Mouse (Mus musculus) neural tube, embryonic 11.5 days (tissue): ENCODE results near the gene Tnks1bp1. TPM values are rescaled to one million over a fixed set of nuclear protein-coding genes. Genes with fewer than 3 reads are reported as not detected.

Source experiments
- ATAC-seq: fragments of 200-750 bp; cut with Nextera tagmentation; 2 replicates; pipeline ENCODE4 v1.8.0; 2017; ENCODE audit warnings: moderate number of reproducible peaks, mild to moderate bottlenecking, moderate TSS enrichment, moderate library complexity; ENCODE audit not compliant: insufficient read depth, low FRiP score, low TSS enrichment
- DNase-seq: peaks from one replicate; pipeline ENCODE4 v3.0.0-alpha.2; 2015; ENCODE audit warnings: low spot score
- H3K27ac ChIP-seq: fragments of 300-500 bp; sonication (generic); 2 replicates; pipeline ENCODE4 v1.5.1; 2014; ENCODE audit warnings: low read depth, mild to moderate bottlenecking, low read length
- H3K27me3 ChIP-seq: fragments of 300-500 bp; sonication (generic); 2 replicates; pipeline ENCODE4 v1.6.1; 2014; ENCODE audit warnings: mild to moderate bottlenecking, low read length, mixed read lengths; ENCODE audit not compliant: control insufficient read depth, insufficient read depth
- H3K36me3 ChIP-seq: fragments of 300-500 bp; sonication (generic); 2 replicates; pipeline ENCODE4 v1.6.1; 2014; ENCODE audit warnings: mild to moderate bottlenecking, low read length, moderate library complexity, mixed read lengths; ENCODE audit not compliant: control insufficient read depth, insufficient read depth
- H3K4me1 ChIP-seq: fragments of 300-500 bp; sonication (generic); 2 replicates; pipeline ENCODE4 v1.6.1; 2014; ENCODE audit warnings: low read length, mixed read lengths; ENCODE audit not compliant: control insufficient read depth, insufficient read depth
- H3K4me2 ChIP-seq: fragments of 300-500 bp; sonication (generic); 2 replicates; pipeline ENCODE4 v1.6.1; 2014; ENCODE audit warnings: low read depth, mild to moderate bottlenecking, moderate library complexity
- H3K4me3 ChIP-seq: fragments of 300-500 bp; sonication (generic); 2 replicates; pipeline ENCODE4 v1.5.1; 2014; ENCODE audit warnings: low read depth, low read length
- H3K9ac ChIP-seq: fragments of 300-500 bp; sonication (generic); 2 replicates; pipeline ENCODE4 v1.6.1; 2014; ENCODE audit warnings: mild to moderate bottlenecking, low read length
- H3K9me3 ChIP-seq: fragments of 300-500 bp; sonication (generic); 2 replicates; pipeline ENCODE4 v1.6.1; 2016; ENCODE audit warnings: low read length; ENCODE audit not compliant: control insufficient read depth
- WGBS: fragments of 180-500 bp; shearing (Covaris S2); extraction: QIAGEN DNeasy Blood & Tissue Kit; methylation state at CpG from one replicate; pipeline ENCODE4 v1.1.7; 2014; 5-methylcytosine and 5-hydroxymethylcytosine counted together
- polyA plus RNA-seq: library from polyadenylated mRNA; unstranded; fragments of >200 nt; fragmentation: Nextera tagmentation; extraction: Ambion mirVana; gene quantifications from 2 replicates; pipeline ENCODE4 v1.2.1, GENCODE M21; 2014

Gene Tnks1bp1
- polyA plus RNA-seq, 1 experiment from 2014 or later = 5.8 TPM

- H3K36me3 ChIP-seq = no peaks in the 10 kb centered on the region
- 62% methylated on average over 9 of the region's 9 CpGs for WGBS
- H3K27me3 ChIP-seq = no peaks in the 10 kb centered on the region
- no peak for DNase-seq
- no peak for ATAC-seq
- H3K4me3 ChIP-seq = no peak overlapping the region
- H3K9ac ChIP-seq = no peak overlapping the region
- no peaks in the 10 kb centered on the region for H3K9me3 ChIP-seq
- no peak overlapping the region for H3K4me2 ChIP-seq
- H3K4me1 ChIP-seq = no peaks in the 10 kb centered on the region
- H3K27ac ChIP-seq = no peak overlapping the region
Observed at GRCm38 (mm10) chr2:85011906-85012604, 35.8 kb upstream of the Tnks1bp1 start.

GRCm38 (mm10) chr2:85012679-85013078 lies 35.1 kb upstream of the Tnks1bp1 start:
- DNase-seq = no peak
- Histone ChIP-seq H3K9me3 (no peaks in the 10 kb centered on the region), H3K9ac (no peak overlapping the region), H3K27ac (no peak overlapping the region), H3K4me3 (no peak overlapping the region), H3K36me3 (no peaks in the 10 kb centered on the region), H3K27me3 (no peaks in the 10 kb centered on the region), H3K4me2 (no peak overlapping the region), H3K4me1 (no peaks in the 10 kb centered on the region)
- no peak for ATAC-seq
- WGBS = 90% methylated on average over 14 of the region's 14 CpGs

- WGBS = 85% methylated on average over 5 of the region's 5 CpGs
- H3K27me3 ChIP-seq = no peaks in the 10 kb centered on the region
- no peak overlapping the region for H3K4me2 ChIP-seq
- no peak overlapping the region for H3K9ac ChIP-seq
- DNase-seq (no peak), ATAC-seq (no peak)
- no peaks in the 10 kb centered on the region for H3K36me3 ChIP-seq
- H3K27ac ChIP-seq = no peak overlapping the region
- H3K4me3 ChIP-seq = no peak overlapping the region
- no peaks in the 10 kb centered on the region for H3K4me1 ChIP-seq
- H3K9me3 ChIP-seq = no peaks in the 10 kb centered on the region
Observed at GRCm38 (mm10) chr2:85013826-85014587, 33.8 kb upstream of the Tnks1bp1 start.

GRCm38 (mm10) chr2:85014588-85014982 lies 33.2 kb upstream of the Tnks1bp1 start:
- no peak for DNase-seq
- no peak overlapping the region for H3K9ac ChIP-seq
- no peak overlapping the region for H3K4me2 ChIP-seq
- H3K9me3 ChIP-seq = no peaks in the 10 kb centered on the region
- H3K27ac ChIP-seq = no peak overlapping the region
- ATAC-seq = peak; percentile 9; the same call in 1 of the 2 replicates
- H3K36me3 ChIP-seq = no peaks in the 10 kb centered on the region
- H3K4me1 ChIP-seq = no peaks in the 10 kb centered on the region
- H3K27me3 ChIP-seq = no peaks in the 10 kb centered on the region
- WGBS = 62% methylated on average over 3 of the region's 3 CpGs
- H3K4me3 ChIP-seq = no peak overlapping the region

GRCm38 (mm10) chr2:85022043-85022442 lies 25.8 kb upstream of the Tnks1bp1 start:
- Histone ChIP-seq H3K27me3 (no peaks in the 10 kb centered on the region), H3K9me3 (no peaks in the 10 kb centered on the region), H3K36me3 (no peaks in the 10 kb centered on the region), H3K4me1 (no peaks in the 10 kb centered on the region), H3K4me2 (no peak overlapping the region), H3K4me3 (no peak overlapping the region), H3K9ac (no peak overlapping the region), H3K27ac (no peak overlapping the region)
- 26% methylated on average over 4 of the region's 4 CpGs for WGBS
- DNase-seq (no peak), ATAC-seq (no peak)

GRCm38 (mm10) chr2:85026178-85026577 lies 21.6 kb upstream of the Tnks1bp1 start:
- no peak for DNase-seq
- H3K36me3 ChIP-seq = no peaks in the 10 kb centered on the region
- ATAC-seq = no peak
- H3K4me1 ChIP-seq = no peaks in the 10 kb centered on the region
- no peaks in the 10 kb centered on the region for H3K27me3 ChIP-seq
- no peak overlapping the region for H3K27ac ChIP-seq
- WGBS = 80% methylated on average over 3 of the region's 3 CpGs
- no peak overlapping the region for H3K4me2 ChIP-seq
- no peak overlapping the region for H3K9ac ChIP-seq
- no peaks in the 10 kb centered on the region for H3K9me3 ChIP-seq
- no peak overlapping the region for H3K4me3 ChIP-seq

- Histone ChIP-seq H3K9me3 (no peaks in the 10 kb centered on the region), H3K4me3 (no peak overlapping the region), H3K4me1 (no peaks in the 10 kb centered on the region), H3K27ac (no peak overlapping the region), H3K9ac (no peak overlapping the region), H3K4me2 (no peak overlapping the region), H3K36me3 (no peaks in the 10 kb centered on the region), H3K27me3 (no peaks in the 10 kb centered on the region)
- WGBS = 79% methylated on average over 5 of the region's 5 CpGs
- ATAC-seq (no peak), DNase-seq (no peak)
Observed at GRCm38 (mm10) chr2:85027281-85027680, 20.5 kb upstream of the Tnks1bp1 start.

- Histone ChIP-seq H3K9me3 (no peaks in the 10 kb centered on the region), H3K27ac (no peak overlapping the region), H3K4me1 (no peaks in the 10 kb centered on the region), H3K9ac (no peak overlapping the region), H3K36me3 (no peaks in the 10 kb centered on the region), H3K27me3 (no peaks in the 10 kb centered on the region), H3K4me3 (no peak overlapping the region), H3K4me2 (no peak overlapping the region)
- no peak for DNase-seq
- WGBS = 52% methylated on average over 6 of the region's 6 CpGs
- ATAC-seq = no peak
Observed at GRCm38 (mm10) chr2:85029897-85030296, 17.9 kb upstream of the Tnks1bp1 start.

- ATAC-seq (no peak), DNase-seq (no peak)
- H3K4me3 ChIP-seq = no peak overlapping the region
- H3K9ac ChIP-seq = no peak overlapping the region
- H3K27ac ChIP-seq = no peak overlapping the region
- H3K36me3 ChIP-seq = no peaks in the 10 kb centered on the region
- H3K27me3 ChIP-seq = no peaks in the 10 kb centered on the region
- no peak overlapping the region for H3K4me2 ChIP-seq
- no peaks in the 10 kb centered on the region for H3K9me3 ChIP-seq
- WGBS = 56% methylated on average over 6 of the region's 6 CpGs
- H3K4me1 ChIP-seq = no peaks in the 10 kb centered on the region
Observed at GRCm38 (mm10) chr2:85030989-85031388, 16.8 kb upstream of the Tnks1bp1 start.
